Mouse (Mus musculus) forebrain, embryonic 13.5 days (tissue): Measurements from ENCODE around the gene D430019H16Rik. TPM values are rescaled to one million over a fixed set of nuclear protein-coding genes. Genes with fewer than 3 reads are reported as not detected.

Source experiments
- ATAC-seq: fragments of 200-750 bp; cut with Nextera tagmentation; 2 replicates; pipeline ENCODE4 v1.8.0; 2017
- H3K27ac ChIP-seq: fragments of 300-500 bp; sonication (generic); 2 replicates; pipeline ENCODE4 v1.5.1; 2015; ENCODE audit warnings: inconsistent platforms, mild to moderate bottlenecking, moderate library complexity
- H3K27me3 ChIP-seq: fragments of 300-500 bp; sonication (generic); 2 replicates; pipeline ENCODE4 v1.6.1; 2015; ENCODE audit warnings: mild to moderate bottlenecking, inconsistent platforms
- H3K36me3 ChIP-seq: fragments of 300-500 bp; sonication (generic); 2 replicates; pipeline ENCODE4 v1.6.1; 2015; ENCODE audit warnings: mild to moderate bottlenecking, inconsistent platforms; ENCODE audit not compliant: poor library complexity, severe bottlenecking
- H3K4me1 ChIP-seq: fragments of 300-500 bp; sonication (generic); 2 replicates; pipeline ENCODE4 v1.6.1; 2015; ENCODE audit warnings: inconsistent platforms
- H3K4me2 ChIP-seq: fragments of 300-500 bp; sonication (generic); 2 replicates; pipeline ENCODE4 v1.6.1; 2015; ENCODE audit warnings: inconsistent platforms, mild to moderate bottlenecking, moderate library complexity
- H3K4me3 ChIP-seq: fragments of 300-500 bp; sonication (generic); 2 replicates; pipeline ENCODE4 v1.5.1; 2015; ENCODE audit warnings: mild to moderate bottlenecking, inconsistent platforms
- H3K9ac ChIP-seq: fragments of 300-500 bp; sonication (generic); 2 replicates; pipeline ENCODE4 v1.6.1; 2015; ENCODE audit warnings: mild to moderate bottlenecking, inconsistent platforms
- H3K9me3 ChIP-seq: fragments of 300-500 bp; sonication (generic); replicated peaks from 2 replicates; pipeline ENCODE4 v1.6.1; 2016; ENCODE audit warnings: inconsistent platforms
- WGBS: fragments of 180-500 bp; shearing (Covaris S2); methylation state at CpG from one replicate; pipeline ENCODE4 v1.1.7; 2015; 5-methylcytosine and 5-hydroxymethylcytosine counted together
- polyA plus RNA-seq: library from polyadenylated mRNA; unstranded; fragments of >200 nt; fragmentation: Nextera tagmentation; extraction: Ambion mirVana; gene quantifications from 2 replicates; pipeline ENCODE4 v1.2.1, GENCODE M21; 2015

Gene D430019H16Rik
- polyA plus RNA-seq, 1 experiment from 2014 or later: 9.1 TPM

- Histone ChIP-seq H3K36me3 (no peaks in the 10 kb centered on the region), H3K4me2 (no peak overlapping the region), H3K9me3 (no peaks in the 10 kb centered on the region), H3K9ac (no peak overlapping the region), H3K27ac (no peak overlapping the region), H3K4me3 (no peak overlapping the region), H3K27me3 (no peaks in the 10 kb centered on the region), H3K4me1 (no peaks in the 10 kb centered on the region)
- no peak for ATAC-seq
- 76% methylated on average over 2 of the region's 2 CpGs for WGBS
Measured at GRCm38 (mm10) chr12:105523737-105524136, 70.1 kb downstream of the D430019H16Rik start.

GRCm38 (mm10) chr12:105526186-105526585, 72.5 kb downstream of the D430019H16Rik start:
- H3K4me2 ChIP-seq: no peak overlapping the region
- no peaks in the 10 kb centered on the region for H3K36me3 ChIP-seq
- 89% methylated on average over 3 of the region's 3 CpGs for WGBS
- no peaks in the 10 kb centered on the region for H3K27me3 ChIP-seq
- ATAC-seq: no peak
- no peak overlapping the region for H3K27ac ChIP-seq
- H3K9me3 ChIP-seq: no peaks in the 10 kb centered on the region
- no peak overlapping the region for H3K4me3 ChIP-seq
- no peaks in the 10 kb centered on the region for H3K4me1 ChIP-seq
- no peak overlapping the region for H3K9ac ChIP-seq

DNA sequence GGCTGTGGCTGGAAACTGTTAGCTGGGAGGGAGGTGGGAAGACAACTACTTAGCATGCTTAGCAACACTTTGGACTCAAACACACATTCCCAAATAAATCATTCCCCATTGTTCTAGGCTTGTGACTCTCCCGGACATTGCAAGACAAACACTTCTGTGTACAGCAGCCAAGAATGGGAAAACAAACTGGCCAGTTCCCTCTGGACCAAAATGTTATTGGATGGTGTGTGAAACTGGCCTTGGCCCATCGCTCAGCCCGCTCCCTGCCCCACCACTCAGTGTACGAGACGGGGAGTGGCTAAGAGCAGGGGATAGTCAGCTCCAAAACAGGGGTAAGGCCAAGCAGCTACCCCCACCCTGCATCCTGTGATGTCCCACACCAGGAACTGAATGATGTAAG, 73.2 kb downstream of the D430019H16Rik start:
- Histone ChIP-seq H3K9ac (no peak overlapping the region), H3K36me3 (no peaks in the 10 kb centered on the region), H3K27me3 (no peaks in the 10 kb centered on the region), H3K4me3 (no peak overlapping the region), H3K4me2 (no peak overlapping the region), H3K9me3 (no peaks in the 10 kb centered on the region), H3K4me1 (0 out of 2 replicates have a peak, but pooled peaks cover 4% of the 10 kb centered on the region), H3K27ac (no peak overlapping the region)
- no peak for ATAC-seq
- 74% methylated on average over 5 of the region's 5 CpGs for WGBS

DNA sequence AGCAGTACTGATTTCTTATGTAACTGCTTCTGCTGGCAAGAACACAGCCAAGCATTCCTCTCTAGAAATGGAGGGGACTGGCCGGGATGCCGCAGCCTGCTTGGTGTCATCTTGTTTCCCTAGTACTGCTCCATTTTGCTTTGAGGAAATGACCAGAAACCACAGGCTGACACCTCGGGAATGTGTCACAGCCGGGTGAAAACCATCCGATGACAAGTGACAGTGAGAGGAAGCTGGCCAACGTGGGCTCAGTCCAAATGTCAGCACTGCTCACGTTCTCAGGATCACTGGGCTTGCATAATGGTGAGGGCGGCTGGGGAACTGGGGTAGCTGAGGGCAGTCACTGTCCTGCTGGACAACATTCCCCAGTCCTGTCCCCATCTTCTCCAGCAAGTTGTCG, 75.9 kb downstream of the D430019H16Rik start:
- 76% methylated on average over 9 of the region's 9 CpGs for WGBS
- no peak overlapping the region for H3K9ac ChIP-seq
- no peak overlapping the region for H3K27ac ChIP-seq
- H3K36me3 ChIP-seq: no peaks in the 10 kb centered on the region
- no peaks in the 10 kb centered on the region for H3K9me3 ChIP-seq
- H3K4me3 ChIP-seq: no peak overlapping the region
- H3K27me3 ChIP-seq: no peaks in the 10 kb centered on the region
- no peak for ATAC-seq
- no peak overlapping the region for H3K4me2 ChIP-seq
- 0 out of 2 replicates have a peak, but pooled peaks cover 6% of the 10 kb centered on the region for H3K4me1 ChIP-seq

DNA sequence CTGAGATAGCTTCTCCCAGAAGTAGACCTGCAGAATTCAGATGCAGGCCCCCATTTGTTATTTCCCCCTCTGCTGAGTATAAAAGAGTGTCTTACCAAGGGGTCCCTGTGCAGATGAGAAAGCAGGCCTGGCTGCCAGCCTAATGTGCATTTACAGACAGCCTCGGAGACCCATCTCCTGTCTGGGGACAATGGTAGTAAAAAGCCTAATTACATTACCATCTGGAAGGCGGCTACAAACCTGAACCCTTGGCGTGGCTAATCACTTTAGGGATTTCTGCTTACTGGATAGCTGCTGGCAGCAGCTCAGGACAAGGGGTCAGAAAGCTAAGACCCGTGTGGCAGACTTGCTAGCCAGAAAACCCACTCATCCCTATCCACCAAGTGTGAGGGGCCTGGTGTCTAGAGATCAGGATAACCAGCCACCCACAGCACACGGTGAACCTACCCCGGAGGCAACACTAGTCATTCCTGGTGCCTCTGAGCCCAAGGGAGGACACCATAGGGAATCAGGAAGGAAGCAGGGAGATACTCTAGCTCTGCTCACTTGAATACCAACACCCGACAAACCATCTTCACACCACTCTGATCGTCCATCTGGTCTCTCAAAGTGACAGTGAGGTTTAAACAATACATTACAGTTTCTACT, 78.2 kb downstream of the D430019H16Rik start:
- Histone ChIP-seq H3K27me3 (no peaks in the 10 kb centered on the region), H3K4me3 (no peak overlapping the region), H3K4me1 (0 out of 2 replicates have a peak, but pooled peaks cover 6% of the 10 kb centered on the region), H3K4me2 (no peak overlapping the region), H3K9ac (no peak overlapping the region), H3K27ac (no peak overlapping the region), H3K9me3 (no peaks in the 10 kb centered on the region), H3K36me3 (no peaks in the 10 kb centered on the region)
- ATAC-seq: no peak
- WGBS: 50% methylated on average over 8 of the region's 8 CpGs

- Histone ChIP-seq H3K4me1 (0 out of 2 replicates have a peak, but pooled peaks cover 6% of the 10 kb centered on the region), H3K36me3 (no peaks in the 10 kb centered on the region), H3K9me3 (0 out of 2 replicates have a peak, but pooled peaks cover 5% of the 10 kb centered on the region), H3K9ac (no peak overlapping the region), H3K27me3 (no peaks in the 10 kb centered on the region), H3K27ac (no peak overlapping the region), H3K4me3 (no peak overlapping the region), H3K4me2 (no peak overlapping the region)
- WGBS: 90% methylated on average over 4 of the region's 4 CpGs
- no peak for ATAC-seq
Measured at GRCm38 (mm10) chr12:105534842-105535241, 81.2 kb downstream of the D430019H16Rik start.

DNA sequence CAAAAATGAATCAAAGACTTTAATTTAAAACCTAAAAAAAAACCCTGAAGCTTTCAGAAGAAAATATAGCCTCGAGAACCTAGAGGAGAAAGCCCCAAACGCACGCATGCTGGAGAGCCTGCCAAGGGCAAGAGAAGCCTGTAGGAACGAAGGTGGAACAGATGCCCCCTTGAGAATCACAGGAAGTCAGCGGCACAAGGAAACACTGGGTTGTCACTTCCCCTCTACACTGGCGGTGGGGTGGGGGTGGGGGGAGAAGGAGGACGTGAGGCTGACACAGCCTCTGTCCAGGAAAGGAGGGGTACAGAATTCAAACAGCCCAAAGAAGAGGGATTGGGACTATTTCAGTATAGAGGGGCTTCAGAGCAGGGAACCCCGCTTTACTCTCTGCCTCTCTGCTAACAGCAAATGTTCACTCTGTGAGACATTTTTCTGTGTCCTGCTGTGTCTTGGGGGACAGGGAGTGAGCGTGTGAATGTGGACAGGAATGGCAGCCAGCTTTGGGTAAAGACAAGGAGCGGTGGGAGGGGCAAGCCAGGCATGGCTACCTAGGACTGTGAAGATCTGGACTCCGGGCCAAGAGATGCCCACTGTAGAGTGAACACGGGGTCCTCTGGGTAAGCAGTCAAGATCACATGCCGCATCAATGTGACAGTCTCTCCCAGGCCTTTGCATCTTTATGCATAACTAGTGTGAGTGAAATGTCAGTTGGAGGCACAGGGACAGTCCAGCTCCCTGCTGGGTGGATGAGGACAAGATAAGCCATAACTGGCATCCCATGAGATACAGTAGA, 82.5 kb downstream of the D430019H16Rik start:
- Histone ChIP-seq H3K27me3 (no peaks in the 10 kb centered on the region), H3K4me2 (no peak overlapping the region), H3K27ac (no peak overlapping the region), H3K9ac (no peak overlapping the region), H3K4me3 (no peak overlapping the region), H3K9me3 (0 out of 2 replicates have a peak, but pooled peaks cover 5% of the 10 kb centered on the region), H3K36me3 (no peaks in the 10 kb centered on the region), H3K4me1 (0 out of 2 replicates have a peak, but pooled peaks cover 6% of the 10 kb centered on the region)
- 86% methylated on average over 13 of the region's 13 CpGs for WGBS
- ATAC-seq: no peak

GRCm38 (mm10) chr12:105537162-105537561, 83.5 kb downstream of the D430019H16Rik start:
- Histone ChIP-seq H3K27me3 (no peaks in the 10 kb centered on the region), H3K4me1 (no peaks in the 10 kb centered on the region), H3K4me2 (no peak overlapping the region), H3K4me3 (no peak overlapping the region), H3K9me3 (0 out of 2 replicates have a peak, but pooled peaks cover 5% of the 10 kb centered on the region), H3K27ac (no peak overlapping the region), H3K36me3 (no peaks in the 10 kb centered on the region), H3K9ac (no peak overlapping the region)
- no peak for ATAC-seq
- WGBS: 80% methylated on average over 5 of the region's 5 CpGs

- Histone ChIP-seq H3K27me3 (no peaks in the 10 kb centered on the region), H3K4me3 (no peak overlapping the region), H3K9ac (no peak overlapping the region), H3K36me3 (no peaks in the 10 kb centered on the region), H3K4me1 (no peaks in the 10 kb centered on the region), H3K9me3 (0 out of 2 replicates have a peak, but pooled peaks cover 5% of the 10 kb centered on the region), H3K27ac (no peak overlapping the region), H3K4me2 (no peak overlapping the region)
- WGBS: 94% methylated on average over 10 of the region's 10 CpGs
- ATAC-seq: no peak
Measured at GRCm38 (mm10) chr12:105539649-105540048, 86.0 kb downstream of the D430019H16Rik start.

GRCm38 (mm10) chr12:105541590-105542402, 88.1 kb downstream of the D430019H16Rik start:
- WGBS: 82% methylated on average over 12 of the region's 12 CpGs

GRCm38 (mm10) chr12:105542513-105542912, 88.9 kb downstream of the D430019H16Rik start:
- no peaks in the 10 kb centered on the region for H3K27me3 ChIP-seq
- 83% methylated on average over 3 of the region's 3 CpGs for WGBS
- H3K4me3 ChIP-seq: no peak overlapping the region
- 0 out of 2 replicates have a peak, but pooled peaks cover 5% of the 10 kb centered on the region for H3K9me3 ChIP-seq
- H3K9ac ChIP-seq: no peak overlapping the region
- H3K36me3 ChIP-seq: no peaks in the 10 kb centered on the region
- ATAC-seq: no peak
- H3K4me1 ChIP-seq: no peaks in the 10 kb centered on the region; the same call in 1 of the 2 replicates
- no peak overlapping the region for H3K27ac ChIP-seq
- H3K4me2 ChIP-seq: no peak overlapping the region

More at GRCm38 (mm10) chr12:105541590-105542402, 88.1 kb downstream of the D430019H16Rik start:
- Histone ChIP-seq H3K4me2 (no peak overlapping the region), H3K9ac (no peak overlapping the region), H3K4me3 (no peak overlapping the region), H3K27ac (no peak overlapping the region), H3K36me3 (no peaks in the 10 kb centered on the region), H3K9me3 (0 out of 2 replicates have a peak, but pooled peaks cover 5% of the 10 kb centered on the region), H3K4me1 (no peaks in the 10 kb centered on the region; the same call in 1 of the 2 replicates), H3K27me3 (no peaks in the 10 kb centered on the region)
- no peak for ATAC-seq
